Mouse (Mus musculus): ENCODE measurements around the gene Rasal2. TPM values are rescaled to one million over a fixed set of nuclear protein-coding genes. Genes with fewer than 3 reads are reported as not detected.
"Not testable (repeated sequence)": the region's sequence is repeated elsewhere in the genome, so short reads cannot be mapped to it uniquely, and the experiment has no call there.

The Rasal2 gene
- total RNA-seq, 2 experiments from 2014 or later, result 2.0 to 2.3 TPM

DNA sequence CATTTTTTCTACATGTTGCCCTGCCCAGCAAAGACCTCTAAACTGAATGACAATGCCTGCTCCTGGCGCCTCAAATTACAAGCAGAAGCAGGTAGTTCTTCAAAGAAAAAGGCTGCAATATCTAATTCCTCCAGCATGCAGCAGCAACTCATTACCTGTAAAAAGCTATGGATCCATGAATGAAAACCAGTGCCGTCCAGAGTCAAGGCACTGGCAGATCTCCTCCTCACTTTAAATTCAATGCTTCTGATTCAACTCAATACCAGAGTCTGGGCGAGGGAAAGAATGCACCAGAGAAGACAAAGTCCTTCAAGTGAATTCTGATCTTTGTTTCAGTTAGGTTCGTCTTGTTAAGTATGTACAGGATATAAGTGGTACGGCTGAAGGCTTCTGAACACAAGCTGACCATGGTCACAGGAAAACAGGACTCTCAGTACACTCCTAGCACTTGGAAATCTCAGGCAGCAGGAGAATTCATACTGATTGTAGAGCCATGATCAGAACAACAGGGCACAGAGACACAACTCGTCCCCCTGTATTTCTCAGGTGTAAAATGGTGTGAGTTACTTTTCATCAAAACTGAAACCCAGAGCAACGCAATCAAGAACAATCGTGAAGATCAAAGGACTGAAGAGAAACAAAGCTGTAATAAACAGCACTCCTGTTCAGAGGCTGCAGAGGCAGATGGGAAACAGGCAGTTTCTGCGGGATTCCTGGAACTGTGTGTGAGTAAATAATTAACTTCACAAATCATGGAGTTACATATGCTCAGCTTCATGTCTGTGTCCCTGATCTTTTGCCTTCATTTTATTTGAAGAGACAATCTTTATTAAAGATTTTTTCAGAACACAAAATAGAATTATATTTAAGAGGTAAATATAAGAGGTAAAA, 158.6 kb downstream of the Rasal2 start:
- no peak for ATAC-seq (replicated peaks; ENCODE audit: poor library complexity, severe bottlenecking)

DNA sequence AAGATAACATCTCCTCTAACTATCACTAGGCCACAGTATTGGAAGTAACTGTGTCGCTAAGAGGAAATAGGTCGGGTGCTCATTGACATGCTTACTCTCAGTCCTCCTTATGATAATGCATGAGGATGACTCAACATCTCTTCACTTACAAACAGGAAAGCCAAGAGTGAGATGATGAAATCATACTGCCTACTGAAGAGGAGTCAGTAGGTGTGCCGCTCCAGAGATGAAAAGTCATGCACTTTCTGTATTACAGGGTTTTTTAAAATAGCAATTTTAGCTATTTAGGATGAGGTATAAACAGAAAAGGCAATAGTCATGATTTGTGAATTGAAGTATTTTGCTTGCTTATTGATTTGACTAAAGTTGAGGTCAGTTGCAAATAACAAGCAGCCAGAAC, 164.3 kb downstream of the Rasal2 start:
- peak; percentile 87 for ATAC-seq (replicated peaks; ENCODE audit: poor library complexity, severe bottlenecking)

DNA sequence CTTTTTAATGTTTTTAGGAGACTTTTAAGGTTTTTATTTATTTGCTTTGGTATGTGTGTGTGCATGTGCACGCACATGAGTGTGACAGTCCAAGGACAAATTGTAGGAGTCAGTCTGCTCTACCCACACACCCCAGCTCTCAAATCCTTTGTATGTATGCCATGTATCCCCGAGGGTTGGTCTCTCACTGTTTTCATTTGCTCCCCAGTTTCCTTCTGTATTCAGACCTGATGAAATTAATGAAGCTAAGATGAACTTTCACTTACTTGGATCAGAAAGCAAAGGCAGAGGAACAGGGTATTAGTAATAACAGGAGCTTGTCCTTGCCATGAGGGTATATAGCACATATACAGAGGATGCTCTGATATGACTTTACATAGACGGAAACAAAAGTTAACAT, 165.1 kb downstream of the Rasal2 start:
- ATAC-seq (replicated peaks; ENCODE audit: poor library complexity, severe bottlenecking), result no peak

DNA sequence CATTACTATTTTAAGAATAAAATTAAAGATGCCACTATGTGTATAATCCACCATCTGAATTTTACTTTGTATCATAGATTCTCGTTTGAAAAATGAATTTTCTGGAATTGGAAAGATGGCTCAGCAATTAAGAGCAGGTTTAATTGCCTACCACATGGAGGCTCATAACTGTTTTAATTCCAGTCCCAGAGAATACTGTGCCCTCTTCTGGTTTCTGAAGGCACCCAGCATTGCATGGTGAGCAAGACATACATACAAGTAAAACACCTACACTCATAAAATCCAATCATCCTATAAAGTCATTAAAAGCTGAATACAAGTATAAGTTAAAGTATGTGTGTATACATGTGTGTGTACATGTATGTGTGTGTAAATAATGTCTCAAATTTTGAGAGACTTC, 165.6 kb downstream of the Rasal2 start:
- no peak for ATAC-seq (replicated peaks; ENCODE audit: poor library complexity, severe bottlenecking)

DNA sequence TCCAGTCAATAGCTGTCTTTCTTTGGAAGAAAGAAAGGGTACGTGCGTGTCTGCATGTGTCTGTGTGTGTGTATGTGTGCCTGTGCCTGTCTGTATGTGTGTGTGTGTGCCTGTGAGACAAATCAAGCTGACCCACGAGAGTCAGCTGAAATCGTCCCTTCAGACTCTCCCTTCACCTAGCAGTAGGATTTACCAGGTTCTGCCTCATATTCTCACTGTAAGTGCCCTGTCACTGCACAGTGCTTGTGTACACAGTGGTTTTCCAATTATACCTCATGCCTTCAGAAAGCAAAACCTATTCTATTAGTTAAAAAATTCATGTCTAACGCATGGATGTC, 168.0 kb downstream of the Rasal2 start:
- ATAC-seq (replicated peaks; ENCODE audit: poor library complexity, severe bottlenecking), result no peak

DNA sequence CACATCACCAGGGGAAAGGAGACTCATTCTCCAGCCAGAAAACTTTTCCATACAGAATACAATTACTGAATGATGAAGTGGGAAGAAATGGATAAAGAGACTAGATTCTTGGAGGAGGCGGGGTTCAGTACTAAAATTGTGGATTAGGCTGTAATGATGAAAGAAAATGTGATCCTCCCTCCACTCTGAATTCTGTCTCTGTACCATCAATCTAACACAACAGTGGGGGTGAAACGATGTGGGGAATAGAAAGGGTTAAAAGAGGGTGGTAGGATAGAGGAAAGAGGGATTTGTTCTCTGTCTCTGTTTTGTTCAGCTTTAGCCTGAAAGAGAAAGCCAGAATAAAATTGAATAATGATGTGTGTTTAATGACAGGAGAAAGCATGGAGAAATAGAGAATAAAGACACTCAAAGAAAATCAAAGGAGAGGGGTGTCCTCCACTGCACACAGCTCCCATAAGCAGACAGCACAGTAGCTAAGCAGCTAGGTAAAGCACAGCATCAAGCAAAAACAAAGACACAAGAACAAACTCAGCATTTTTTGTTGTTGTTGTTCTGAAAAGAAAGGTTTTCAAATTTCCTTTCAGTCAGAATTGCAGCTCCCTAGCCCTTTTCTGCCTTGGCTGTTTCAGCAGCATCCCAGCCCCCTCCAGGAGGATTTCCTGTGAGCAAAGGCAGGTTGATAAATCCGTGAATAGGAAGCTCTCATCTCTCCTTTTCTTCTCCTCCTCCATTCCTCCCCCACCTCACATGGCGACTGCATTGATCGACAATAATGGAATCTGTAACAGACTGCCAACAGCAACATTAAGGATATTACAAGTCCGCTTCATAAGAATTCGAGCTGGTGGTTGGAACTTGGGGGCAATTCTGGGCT, 168.6 kb downstream of the Rasal2 start:
- ATAC-seq (replicated peaks; ENCODE audit: poor library complexity, severe bottlenecking), result no peak

DNA sequence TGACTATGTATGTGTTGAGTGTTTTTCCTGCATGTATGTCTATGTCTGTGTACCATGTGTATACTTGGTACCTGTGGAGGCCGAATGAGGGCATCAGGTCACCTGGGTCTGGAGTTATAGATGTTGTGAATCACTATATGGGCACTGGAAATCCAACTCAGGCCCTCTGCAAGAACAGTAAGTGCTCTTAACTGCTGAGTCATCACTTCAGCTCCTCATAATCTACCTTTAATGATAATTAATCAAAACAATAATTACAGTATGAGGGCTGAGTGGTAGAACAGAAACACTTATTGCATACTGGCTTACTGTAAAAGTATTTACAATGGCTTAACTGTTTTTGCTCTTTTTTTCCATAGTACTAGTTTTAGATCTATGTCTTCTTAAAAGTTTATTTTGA, 172.7 kb downstream of the Rasal2 start:
- ATAC-seq (replicated peaks; ENCODE audit: poor library complexity, severe bottlenecking), result no peak

DNA sequence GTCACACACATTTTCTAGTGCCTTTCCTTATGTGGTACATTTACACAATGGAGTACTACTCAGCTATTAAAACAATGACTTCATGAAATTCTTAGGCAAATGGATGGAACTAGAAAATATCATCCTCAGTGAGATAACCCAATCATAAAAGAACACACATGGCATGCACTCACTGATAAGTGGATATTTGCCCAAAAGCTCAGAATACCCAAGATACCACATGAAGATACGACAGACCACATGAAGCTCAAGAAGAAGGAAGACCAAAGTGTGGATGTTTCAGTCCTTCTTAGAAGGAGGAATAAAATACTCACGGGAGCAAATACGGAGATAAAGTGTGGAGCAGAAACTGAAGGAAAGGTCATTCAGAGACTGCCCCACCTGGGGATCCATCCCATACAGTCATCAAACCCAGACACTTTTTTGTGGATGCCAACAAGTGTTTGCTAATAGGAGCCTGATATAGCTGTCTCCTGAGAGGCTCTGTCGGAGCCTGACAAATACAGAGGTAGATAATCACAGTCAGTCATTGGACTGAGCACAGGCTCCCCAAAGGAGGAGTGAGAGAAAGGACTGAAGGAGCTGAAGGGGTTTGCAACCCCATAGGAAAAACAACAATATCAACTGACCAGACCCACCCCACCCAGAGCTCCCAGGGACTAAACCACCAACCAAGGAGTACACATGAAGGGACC, 175.6 kb downstream of the Rasal2 start:
- not testable (repeated sequence) for ATAC-seq (replicated peaks; ENCODE audit: poor library complexity, severe bottlenecking)

DNA sequence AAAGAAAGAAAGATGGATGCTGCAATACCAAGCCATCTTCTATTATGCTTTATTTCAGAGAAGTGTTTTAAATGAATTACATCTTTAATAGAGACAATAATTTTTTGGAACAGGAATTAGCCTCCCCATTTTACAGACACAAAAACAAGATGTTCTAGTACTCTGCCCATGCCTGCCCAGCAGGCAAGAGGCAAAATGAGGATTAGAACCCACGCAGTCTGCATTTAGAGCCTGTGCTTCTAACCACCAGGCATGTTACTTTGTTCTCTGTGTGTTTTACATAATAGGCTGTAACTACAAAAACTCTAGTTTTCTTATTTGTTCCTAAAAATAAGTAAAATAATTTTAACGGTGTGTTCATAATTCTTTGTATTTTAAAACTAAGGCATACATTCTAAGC, 178.9 kb downstream of the Rasal2 start:
- ATAC-seq (replicated peaks; ENCODE audit: poor library complexity, severe bottlenecking), result no peak

DNA sequence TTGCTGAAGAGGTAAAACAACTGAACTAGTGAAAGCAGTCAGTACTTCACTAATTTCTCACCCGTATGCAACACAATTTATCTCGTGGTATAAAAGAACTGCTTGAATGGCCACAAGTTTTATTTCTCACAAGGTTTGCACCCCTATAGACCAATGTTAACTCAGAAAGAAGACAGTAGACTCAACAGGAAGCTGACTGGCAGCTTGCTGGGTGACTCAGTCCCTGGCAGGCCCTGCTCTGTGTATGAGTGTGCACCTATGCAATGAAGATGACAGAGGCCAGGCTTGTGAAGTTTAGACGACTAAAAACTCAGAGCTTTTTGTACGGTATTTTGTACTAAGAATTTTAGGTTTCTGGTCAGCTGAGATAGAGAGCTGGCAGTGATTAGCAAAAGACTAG, 180.0 kb downstream of the Rasal2 start:
- ATAC-seq (replicated peaks; ENCODE audit: poor library complexity, severe bottlenecking), result no peak

DNA sequence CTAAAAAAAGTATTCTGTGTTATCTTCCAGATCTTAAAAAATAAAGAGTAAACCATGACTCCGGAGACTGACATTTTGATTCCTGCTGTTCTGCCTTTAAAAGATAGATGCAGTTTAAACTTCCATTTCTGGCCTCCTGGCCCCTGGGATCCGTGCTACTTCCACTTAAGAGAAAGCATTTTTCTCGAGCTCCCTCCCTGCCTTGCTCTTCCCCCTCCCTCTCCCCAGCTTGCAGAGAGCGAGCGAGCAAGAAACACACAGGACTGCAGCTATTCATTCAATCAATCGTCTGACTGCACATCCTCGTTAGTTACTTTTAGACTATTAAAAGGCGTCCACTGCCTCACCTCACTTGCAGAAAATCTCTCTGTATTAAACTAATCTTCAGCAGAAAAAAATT, 181.4 kb downstream of the Rasal2 start:
- ATAC-seq (replicated peaks; ENCODE audit: poor library complexity, severe bottlenecking), result no peak

DNA sequence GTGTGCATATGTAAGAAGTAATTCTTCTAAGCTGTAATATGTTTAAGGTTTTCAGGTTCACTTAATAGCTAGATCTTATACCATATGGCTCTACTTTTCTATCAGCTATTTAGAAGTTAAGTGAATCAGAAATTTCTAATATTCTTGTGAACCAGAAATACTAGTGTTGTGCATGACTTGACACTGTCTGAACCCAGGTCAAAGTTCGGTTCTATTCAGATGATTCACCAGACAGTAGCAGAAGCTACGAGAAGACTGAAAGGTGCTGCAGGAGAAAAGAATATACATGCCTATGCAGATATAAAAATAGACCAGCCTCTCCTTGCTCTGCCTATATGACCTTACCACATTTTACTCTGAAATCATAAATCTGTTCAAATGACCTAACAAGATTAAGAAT, 182.0 kb downstream of the Rasal2 start:
- no peak for ATAC-seq (replicated peaks; ENCODE audit: poor library complexity, severe bottlenecking)

DNA sequence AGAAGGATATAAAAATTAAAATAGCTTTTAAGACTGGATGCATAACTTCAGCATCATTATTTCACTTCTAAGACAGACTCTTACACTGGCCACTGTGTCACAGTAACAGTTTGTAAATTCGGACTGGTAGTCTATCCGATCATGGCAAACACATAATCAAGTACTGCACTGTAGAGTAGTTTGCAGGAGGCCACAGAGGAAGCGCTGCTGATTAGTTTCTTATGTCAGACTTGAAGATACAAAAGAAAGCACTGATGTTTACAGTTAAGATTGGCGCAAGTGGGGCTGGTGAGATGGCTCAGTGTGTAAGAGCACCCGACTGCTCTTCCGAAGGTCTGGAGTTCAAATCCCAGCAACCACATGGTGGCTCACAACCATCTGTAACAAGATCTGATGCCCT, 187.4 kb downstream of the Rasal2 start:
- no peak for ATAC-seq (replicated peaks; ENCODE audit: poor library complexity, severe bottlenecking)

DNA sequence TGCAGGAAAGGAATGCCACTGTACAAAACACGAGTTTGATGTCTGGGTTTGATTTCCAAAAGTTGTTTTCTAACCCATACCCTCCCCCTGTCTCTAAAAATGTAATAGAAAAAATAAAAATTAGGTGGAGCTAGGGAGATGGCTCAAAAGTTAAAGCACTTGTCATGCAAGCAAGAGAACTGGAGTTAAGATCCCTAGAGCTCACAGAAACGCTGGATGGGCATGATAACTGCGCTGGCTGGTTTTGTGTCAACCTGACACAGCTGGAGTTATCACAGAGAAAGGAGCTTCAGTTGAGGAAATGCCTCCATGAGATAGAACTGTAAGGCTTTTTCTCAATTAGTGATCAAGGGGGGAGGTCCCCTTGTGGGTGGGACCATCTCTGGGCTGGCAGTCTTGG, 191.5 kb downstream of the Rasal2 start:
- ATAC-seq (replicated peaks; ENCODE audit: poor library complexity, severe bottlenecking), result no peak

DNA sequence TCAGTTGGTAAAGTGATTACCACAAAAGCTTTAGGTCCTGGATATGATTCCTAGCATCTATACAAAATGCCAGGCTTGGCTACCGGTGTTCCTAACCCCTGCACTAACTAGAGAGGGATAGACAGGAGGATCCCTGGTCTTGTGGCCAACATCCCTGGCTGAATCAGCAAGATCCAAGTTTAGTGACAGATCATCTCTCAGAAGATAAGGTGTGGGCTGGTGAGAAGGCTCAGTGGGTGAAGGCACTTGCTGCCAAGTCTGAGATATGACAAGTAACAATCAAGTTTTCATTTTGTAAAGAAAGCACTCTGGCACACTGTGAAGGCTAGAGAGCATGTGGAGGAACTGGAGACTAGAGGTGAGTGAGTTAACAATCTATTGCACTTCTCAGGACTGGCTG, 191.9 kb downstream of the Rasal2 start:
- no peak for ATAC-seq (replicated peaks; ENCODE audit: poor library complexity, severe bottlenecking)

DNA sequence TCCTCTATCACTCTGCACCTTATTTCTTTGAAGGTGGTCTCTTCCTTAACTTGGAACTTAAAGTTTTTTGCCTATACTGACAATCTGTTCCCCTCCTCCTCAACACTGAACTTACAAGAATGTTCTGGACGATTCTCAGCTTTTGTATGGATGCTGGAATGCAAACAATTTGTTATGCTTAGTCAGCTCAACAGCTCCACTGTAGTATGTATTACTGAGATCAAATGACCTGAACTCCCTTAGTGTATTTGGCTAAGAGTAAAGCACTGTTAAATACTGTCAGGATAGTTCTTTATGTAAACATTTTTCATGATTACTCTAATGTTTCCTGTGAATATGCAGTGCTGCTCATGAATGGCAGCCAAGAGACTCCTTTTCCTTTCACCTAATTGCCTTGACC, 203.6 kb downstream of the Rasal2 start:
- no peak for ATAC-seq (replicated peaks; ENCODE audit: poor library complexity, severe bottlenecking)

DNA sequence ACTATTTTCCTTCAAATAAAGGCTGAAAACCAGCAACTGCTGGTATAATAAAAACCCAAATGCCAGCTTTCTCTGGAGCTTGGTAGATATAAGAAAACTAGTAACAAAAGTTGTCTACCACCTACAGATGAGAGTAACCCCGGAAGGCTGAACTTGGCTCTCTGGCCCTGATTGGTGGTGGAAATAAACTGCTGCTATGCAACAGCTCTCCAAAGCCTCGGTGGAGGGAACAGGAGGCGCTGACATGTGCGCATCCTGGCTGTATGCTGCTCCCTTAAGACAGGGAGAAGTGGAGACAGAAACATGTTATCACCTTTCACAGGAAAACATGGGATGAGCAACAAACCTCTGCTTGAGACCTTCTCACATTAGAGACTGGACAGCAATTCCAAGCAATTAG, 206.7 kb downstream of the Rasal2 start:
- no peak for ATAC-seq (replicated peaks; ENCODE audit: poor library complexity, severe bottlenecking)

DNA sequence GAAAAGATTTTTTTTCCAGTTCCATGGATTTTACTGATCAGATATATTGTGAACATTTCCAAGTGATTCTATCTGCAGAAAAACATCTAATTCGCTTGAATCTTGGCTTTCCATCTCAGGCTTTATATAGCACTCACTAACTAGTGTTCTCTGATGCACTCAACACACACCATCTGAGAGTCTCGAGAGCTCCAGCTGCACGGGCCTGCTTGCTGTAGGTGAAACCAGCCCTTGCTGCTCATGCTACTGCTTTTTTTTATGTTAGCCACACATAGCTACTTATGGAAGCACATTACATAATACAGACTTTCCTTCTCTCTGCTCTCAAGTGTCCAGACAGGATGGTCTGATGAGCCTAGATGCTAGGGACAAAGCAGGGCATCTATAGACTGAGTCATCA, 229.4 kb downstream of the Rasal2 start:
- no peak for ATAC-seq (replicated peaks; ENCODE audit: poor library complexity, severe bottlenecking)

DNA sequence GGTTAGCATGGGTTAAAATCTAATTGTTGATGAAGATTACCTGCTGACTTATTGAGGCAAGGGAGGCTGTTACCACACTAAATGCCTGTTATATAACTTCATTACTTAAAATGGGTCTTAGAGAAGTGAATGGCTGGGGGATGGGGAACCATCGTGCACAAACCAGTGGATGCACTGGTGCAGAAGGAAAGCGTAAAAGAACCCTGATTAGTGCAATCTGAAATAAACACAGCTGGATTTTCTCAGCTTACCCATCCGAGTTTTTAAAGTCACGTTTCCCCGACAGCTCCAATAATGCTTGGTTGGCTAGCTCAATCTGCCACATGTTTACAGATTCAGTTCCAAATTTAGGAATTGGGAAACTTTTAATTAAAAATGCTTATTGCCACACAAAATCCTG, 230.0 kb downstream of the Rasal2 start:
- no peak for ATAC-seq (replicated peaks; ENCODE audit: poor library complexity, severe bottlenecking)

DNA sequence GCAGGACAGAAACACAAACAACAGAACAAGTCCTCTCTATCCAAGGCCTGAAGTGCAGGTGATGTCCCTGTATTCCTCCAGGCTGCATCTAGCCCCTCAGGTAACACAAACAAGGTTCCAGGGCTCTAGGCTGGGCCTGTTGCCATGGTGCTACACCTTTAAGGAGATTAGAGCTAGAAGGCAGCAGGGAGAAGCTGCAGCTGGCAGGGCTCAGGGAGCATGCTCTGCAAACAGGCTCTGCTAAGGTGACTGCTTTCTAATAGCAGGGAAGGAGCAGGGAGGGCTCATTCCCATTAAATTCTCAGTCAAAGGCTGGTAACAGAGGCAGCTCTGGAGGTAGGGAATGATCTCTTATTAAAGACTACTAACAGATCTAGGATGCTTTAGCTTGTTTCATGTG, 231.3 kb downstream of the Rasal2 start:
- no peak for ATAC-seq (replicated peaks; ENCODE audit: poor library complexity, severe bottlenecking)
